Mouse (Mus musculus): ENCODE data around the gene Pcca.
A peak's percentile ranks its signal among the peaks of the same experiment; 100 is the strongest.

Gene Pcca

GRCm38 (mm10) chr14:122534017-122534924, at the start of gene Pcca:
Gene Pcca (plus strand): TSS chr14:122534324.
- DNase-seq (ENCODE audit: low spot score), result peak; percentile 97

GRCm38 (mm10) chr14:122484458-122484843, 49.7 kb upstream of the Pcca start:
- DNase-seq (ENCODE audit: low spot score), result no peak

- no peak for DNase-seq (ENCODE audit: low spot score)
Observed at GRCm38 (mm10) chr14:122484844-122485551, 49.1 kb upstream of the Pcca start.

- DNase-seq (ENCODE audit: low spot score), result no peak
Observed at GRCm38 (mm10) chr14:122485635-122486181, 48.4 kb upstream of the Pcca start.

GRCm38 (mm10) chr14:122486611-122487010, 47.5 kb upstream of the Pcca start:
- no peak for DNase-seq (ENCODE audit: low spot score)

- DNase-seq (ENCODE audit: low spot score), result no peak
Observed at GRCm38 (mm10) chr14:122487366-122487765, 46.8 kb upstream of the Pcca start.

GRCm38 (mm10) chr14:122489041-122489440, 45.1 kb upstream of the Pcca start:
- DNase-seq (ENCODE audit: low spot score), result no peak

- DNase-seq (ENCODE audit: low spot score), result no peak
Observed at GRCm38 (mm10) chr14:122489686-122490414, 44.3 kb upstream of the Pcca start.

GRCm38 (mm10) chr14:122490441-122491328, 43.4 kb upstream of the Pcca start, which contains the start of gene Gm10837:
Gene Gm10837 (plus strand): TSS chr14:122490586.
- DNase-seq (ENCODE audit: low spot score), result peak; percentile 45

GRCm38 (mm10) chr14:122491521-122491920, 42.6 kb upstream of the Pcca start:
- DNase-seq (ENCODE audit: low spot score), result no peak

- no peak for DNase-seq (ENCODE audit: low spot score)
Observed at GRCm38 (mm10) chr14:122492015-122492414, 42.1 kb upstream of the Pcca start.

GRCm38 (mm10) chr14:122509058-122509457, 25.1 kb upstream of the Pcca start:
- DNase-seq (ENCODE audit: low spot score), result no peak

GRCm38 (mm10) chr14:122511519-122511918, 22.6 kb upstream of the Pcca start:
- DNase-seq (ENCODE audit: low spot score), result peak; percentile 21

GRCm38 (mm10) chr14:122513511-122514036, 20.6 kb upstream of the Pcca start:
- no peak for DNase-seq (ENCODE audit: low spot score)

GRCm38 (mm10) chr14:122528475-122528874, 5.6 kb upstream of the Pcca start:
- DNase-seq (ENCODE audit: low spot score), result no peak

- no peak for DNase-seq (ENCODE audit: low spot score)
Observed at GRCm38 (mm10) chr14:122535986-122536385, 1.9 kb downstream of the Pcca start.

GRCm38 (mm10) chr14:122548421-122548820, 14.3 kb downstream of the Pcca start:
- DNase-seq (ENCODE audit: low spot score), result no peak

- no peak for DNase-seq (ENCODE audit: low spot score)
Observed at GRCm38 (mm10) chr14:122548905-122549304, 14.8 kb downstream of the Pcca start.

- no peak for DNase-seq (ENCODE audit: low spot score)
Observed at GRCm38 (mm10) chr14:122552761-122553445, 18.8 kb downstream of the Pcca start.

- DNase-seq (ENCODE audit: low spot score), result no peak
Observed at GRCm38 (mm10) chr14:122557353-122557752, 23.2 kb downstream of the Pcca start.

Measured in yolk sac, embryonic 10.5 days (tissue).